Mouse (Mus musculus): ENCODE data around the gene Sipa1l1. TPM values are rescaled to one million over a fixed set of nuclear protein-coding genes. Genes with fewer than 3 reads are reported as not detected.

Gene Sipa1l1
- total RNA-seq, 2 experiments from 2014 or later, result 140 to 146 TPM

GRCm38 (mm10) chr12:82293545-82294247, 124.6 kb downstream of the Sipa1l1 start:
- no peak for DNase-seq (ENCODE audit: low spot score in 2 of 2)

DNA sequence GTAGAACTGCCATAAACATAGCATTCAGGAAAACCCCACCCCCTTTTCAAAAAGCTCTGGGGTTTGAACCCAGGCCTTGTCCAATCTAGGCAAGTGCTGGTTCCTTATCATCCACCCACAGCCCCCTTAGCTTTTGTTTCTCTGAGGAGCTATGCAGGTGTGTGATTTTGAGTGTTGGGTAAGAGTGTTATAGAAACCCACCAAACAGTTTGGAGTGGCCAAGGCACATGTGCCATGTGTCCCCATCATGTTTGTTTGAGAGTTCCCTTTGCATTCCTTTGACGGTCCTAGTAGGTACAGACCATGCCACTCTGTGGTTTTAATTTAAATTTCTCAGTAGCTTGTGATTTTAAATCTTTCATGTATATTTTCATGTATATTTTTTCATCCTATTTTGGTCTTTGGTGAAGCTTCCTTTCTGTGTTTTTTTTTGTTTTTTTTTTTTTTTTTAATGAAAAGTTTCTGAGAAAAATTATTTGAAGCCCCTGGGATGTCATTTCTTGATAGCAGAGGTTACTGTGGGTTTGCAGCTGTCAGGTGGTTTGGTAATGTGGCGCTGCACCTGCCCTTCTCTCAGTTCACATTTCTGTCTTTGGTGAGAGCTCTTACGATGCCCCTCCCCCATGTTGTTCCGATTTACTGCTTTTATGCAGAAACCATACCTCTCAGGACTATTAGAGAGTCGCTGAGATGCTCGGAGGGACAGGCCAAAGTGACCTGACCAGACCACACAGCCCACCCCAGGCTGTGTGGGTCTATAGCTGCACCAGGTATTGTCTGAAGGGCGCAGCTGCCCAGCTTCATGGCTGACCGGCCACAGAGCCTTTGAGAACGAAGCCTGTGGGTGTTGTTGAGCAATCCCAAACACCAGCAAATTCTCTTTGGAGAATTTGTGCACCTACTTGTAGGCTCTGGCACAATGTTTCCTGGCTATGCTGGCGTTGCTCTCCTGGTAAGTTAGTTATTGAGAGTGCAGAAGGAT, 126.1 kb downstream of the Sipa1l1 start:
- DNase-seq (ENCODE audit: low spot score in 2 of 2), result no peak

DNA sequence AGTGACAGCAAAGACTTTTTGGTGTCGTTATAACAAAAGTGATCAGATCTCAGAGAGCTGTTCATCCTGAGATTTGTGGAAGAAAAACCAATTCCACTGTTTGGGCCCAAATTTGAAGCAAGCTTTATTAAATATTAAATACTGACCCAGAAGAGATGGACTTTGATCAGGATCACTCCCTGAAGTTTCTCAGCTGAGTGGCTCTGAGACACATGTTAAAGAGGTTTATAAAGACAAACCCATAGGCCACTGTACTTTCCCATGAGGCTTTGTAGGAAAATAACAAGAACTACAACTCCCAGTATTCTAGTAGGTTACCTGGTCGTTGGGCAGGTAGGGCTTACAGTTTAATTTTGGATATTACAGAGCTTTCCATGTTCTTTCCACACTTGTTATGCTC, 127.2 kb downstream of the Sipa1l1 start:
- DNase-seq (ENCODE audit: low spot score in 2 of 2), result no peak

DNA sequence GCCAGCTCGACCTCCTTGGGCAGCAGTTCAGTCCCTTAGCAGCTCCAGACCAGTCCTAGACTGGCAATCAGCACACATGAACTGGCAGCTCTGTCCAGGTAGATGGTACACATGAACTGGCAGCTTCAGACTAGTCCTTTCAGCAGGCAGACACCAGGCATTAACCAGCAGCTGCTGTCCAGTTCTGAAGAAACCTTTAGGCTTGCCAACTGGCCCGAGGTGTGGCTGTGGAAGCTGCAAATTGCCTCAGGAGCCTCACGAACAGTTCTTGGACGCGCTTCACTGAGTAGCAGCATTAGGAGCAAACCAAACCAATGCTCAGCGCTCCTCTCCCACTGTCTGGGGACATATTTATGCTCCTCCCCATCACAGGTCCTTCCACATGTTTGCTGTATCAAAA, 128.1 kb downstream of the Sipa1l1 start:
- DNase-seq (ENCODE audit: low spot score in 2 of 2), result no peak

- DNase-seq (ENCODE audit: low spot score in 2 of 2), result no peak
Measured at GRCm38 (mm10) chr12:82298662-82299460, 129.7 kb downstream of the Sipa1l1 start.

DNA sequence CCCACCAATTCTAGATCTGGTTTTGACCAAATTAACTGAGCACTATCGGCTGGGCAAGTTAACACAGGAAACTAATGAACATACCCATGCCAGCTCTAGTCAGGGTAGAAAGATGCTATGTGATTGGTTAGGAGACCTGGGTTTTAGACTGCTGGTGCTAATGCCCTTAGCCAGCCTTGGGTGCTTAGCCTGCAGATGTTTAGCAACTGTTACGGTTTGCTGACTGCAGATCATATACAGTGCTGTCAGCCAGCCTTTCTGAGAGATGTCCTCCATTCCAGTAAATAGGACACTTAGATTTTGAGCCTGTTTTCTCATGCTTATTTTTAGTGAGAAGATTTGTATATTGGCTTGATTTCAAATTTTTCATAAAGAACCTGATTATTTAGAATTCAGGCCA, 135.0 kb downstream of the Sipa1l1 start:
- DNase-seq (ENCODE audit: low spot score in 2 of 2), result no peak

DNA sequence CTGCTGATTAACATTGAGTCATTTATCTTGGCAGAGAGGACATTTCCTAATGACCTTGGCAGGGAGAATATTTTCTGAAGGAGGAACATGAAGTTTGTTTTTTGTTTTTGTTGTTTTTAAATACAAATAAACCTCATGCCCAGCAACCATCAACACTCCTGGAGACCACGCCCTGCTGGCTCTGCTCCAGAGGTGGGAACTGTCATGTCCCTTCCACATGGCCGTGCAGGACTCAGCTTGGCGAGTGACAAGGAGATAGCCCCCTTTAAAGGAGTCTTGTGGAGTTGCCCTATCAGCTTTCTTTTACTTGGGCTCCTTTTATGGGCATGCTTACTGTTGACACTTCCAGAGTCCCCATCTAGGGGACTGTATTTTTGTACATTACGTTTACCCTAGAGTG, 136.9 kb downstream of the Sipa1l1 start:
- DNase-seq (ENCODE audit: low spot score in 2 of 2), result no peak

GRCm38 (mm10) chr12:82311593-82311992, 142.5 kb downstream of the Sipa1l1 start:
- no peak for DNase-seq (ENCODE audit: low spot score in 2 of 2)

GRCm38 (mm10) chr12:82312091-82312820, 143.1 kb downstream of the Sipa1l1 start:
- peak; percentile 36 to 55 for DNase-seq (ENCODE audit: low spot score in 2 of 2)

DNA sequence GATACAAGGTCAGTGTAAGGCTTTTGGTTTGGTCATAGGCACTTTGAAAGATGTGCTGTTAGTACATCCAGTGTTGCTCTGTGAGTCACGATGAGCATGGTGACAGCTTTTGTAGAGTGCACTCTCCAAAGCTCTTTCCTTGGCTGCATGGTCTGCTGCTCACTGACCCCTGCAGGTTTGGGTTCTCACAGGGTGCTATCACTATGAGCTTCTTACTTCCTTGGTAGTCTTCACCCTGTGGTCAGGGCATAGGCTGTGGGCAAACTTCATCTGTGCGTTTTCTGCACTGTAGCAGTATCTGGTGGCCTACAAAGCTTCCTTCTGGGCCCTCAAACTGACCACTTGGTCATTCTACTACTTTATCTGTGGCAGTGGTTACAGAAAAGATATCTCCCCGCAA, 144.0 kb downstream of the Sipa1l1 start:
- DNase-seq (ENCODE audit: low spot score in 2 of 2), result no peak

- DNase-seq (ENCODE audit: low spot score in 2 of 2), result no peak
Measured at GRCm38 (mm10) chr12:82319436-82320131, 150.5 kb downstream of the Sipa1l1 start.

- DNase-seq (ENCODE audit: low spot score in 2 of 2), result no peak
Measured at GRCm38 (mm10) chr12:82320204-82320603, 151.1 kb downstream of the Sipa1l1 start.

GRCm38 (mm10) chr12:82321397-82321796, 152.3 kb downstream of the Sipa1l1 start:
- no peak for DNase-seq (ENCODE audit: low spot score in 2 of 2)

DNA sequence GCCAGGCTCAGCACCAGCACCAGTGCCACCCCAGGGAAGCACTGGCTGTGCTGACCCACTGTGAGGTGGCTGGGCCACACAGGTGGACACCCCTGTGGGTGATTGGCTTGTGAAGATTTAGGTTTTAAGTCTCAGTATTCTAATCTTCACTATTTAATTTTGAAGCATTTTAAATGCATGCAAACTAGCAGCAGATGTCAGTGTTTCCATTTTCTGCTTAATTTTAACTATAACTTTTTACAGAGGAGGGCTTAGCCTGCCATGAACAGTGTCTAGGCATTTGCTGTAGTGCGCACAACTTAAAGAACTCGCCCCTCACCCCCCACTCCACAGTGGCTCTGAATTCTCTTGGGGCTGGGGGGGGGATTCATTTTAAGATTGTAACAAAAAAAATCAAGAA, 152.7 kb downstream of the Sipa1l1 start:
- no peak for DNase-seq (ENCODE audit: low spot score in 2 of 2)

DNA sequence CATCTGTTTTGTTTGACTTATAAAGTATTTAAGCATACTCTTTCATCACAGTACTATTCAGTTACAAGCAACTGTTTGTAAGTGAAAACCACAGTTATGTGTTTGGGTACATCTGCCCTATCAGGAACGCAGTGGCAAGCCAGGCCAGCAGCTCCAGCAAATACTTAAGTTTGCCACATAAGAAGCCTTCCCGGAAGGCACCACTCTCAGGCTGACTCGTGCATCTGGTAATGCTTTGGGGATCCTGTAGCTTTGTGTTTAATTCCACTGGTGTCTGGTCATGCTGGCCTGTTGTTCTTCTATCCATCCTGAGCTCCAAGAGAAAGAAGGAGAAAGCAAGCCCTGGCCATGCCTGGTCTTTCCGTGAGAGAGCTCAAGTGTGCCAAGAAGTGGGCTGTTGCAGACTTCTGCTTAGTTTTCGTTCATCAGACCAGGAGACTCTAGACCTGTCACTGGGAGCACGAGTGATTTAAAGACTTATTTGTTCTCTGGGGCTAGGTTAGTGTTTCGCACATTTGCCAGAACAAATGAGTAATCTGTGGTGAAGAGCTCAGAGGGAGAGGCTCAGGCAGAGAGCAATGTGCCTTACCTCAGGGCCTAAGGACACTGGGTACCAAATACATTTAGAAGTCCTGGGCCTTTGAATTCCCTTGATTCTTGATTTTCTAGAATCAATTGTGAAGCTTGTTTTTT, 153.8 kb downstream of the Sipa1l1 start:
- DNase-seq (ENCODE audit: low spot score in 2 of 2), result no peak

- no peak for DNase-seq (ENCODE audit: low spot score in 2 of 2)
Measured at GRCm38 (mm10) chr12:82324621-82325020, 155.5 kb downstream of the Sipa1l1 start.

- DNase-seq (ENCODE audit: low spot score in 2 of 2), result no peak
Measured at GRCm38 (mm10) chr12:82325502-82325901, 156.4 kb downstream of the Sipa1l1 start.

GRCm38 (mm10) chr12:82326438-82326837, 157.3 kb downstream of the Sipa1l1 start:
- no peak for DNase-seq (ENCODE audit: low spot score in 2 of 2)

- DNase-seq (ENCODE audit: low spot score in 2 of 2), result no peak
Measured at GRCm38 (mm10) chr12:82328112-82328511, 159.0 kb downstream of the Sipa1l1 start.
